Mouse (Mus musculus) fat pad, adult 2 months (tissue): Measurements from ENCODE around the gene Ren1.

Experiments
- DNase-seq: peaks from one replicate; pipeline ENCODE4 v3.0.0-alpha.2; 2011; ENCODE audit warnings: low read depth, low spot score; ENCODE audit errors: extremely low read depth

Ren1 gene

GRCm38 (mm10) chr1:133407436-133407835 lies 57.1 kb downstream of the Ren1 start:
- DNase-seq, result no peak

GRCm38 (mm10) chr1:133408321-133408720 lies 58.0 kb downstream of the Ren1 start:
- DNase-seq, result no peak

GRCm38 (mm10) chr1:133408880-133409516 lies 58.7 kb downstream of the Ren1 start:
- no peak for DNase-seq

- no peak for DNase-seq
Observed at GRCm38 (mm10) chr1:133409786-133410185, 59.5 kb downstream of the Ren1 start.
